Mouse (Mus musculus) midbrain, embryonic 10.5 days (tissue): ENCODE measurements around the gene Gstm3. TPM values are rescaled to one million over a fixed set of nuclear protein-coding genes. Genes with fewer than 3 reads are reported as not detected.
"Not testable (repeated sequence)": the region's sequence is repeated elsewhere in the genome, so short reads cannot be mapped to it uniquely, and the experiment has no call there.

Experiments used
- DNase-seq: peaks from one replicate; pipeline ENCODE4 v3.0.0-alpha.2; 2017; ENCODE audit warnings: low spot score
- H3K27ac ChIP-seq: fragments of 300-500 bp; sonication (generic); replicated peaks from 2 replicates; pipeline ENCODE4 v1.5.1; 2016; ENCODE audit warnings: mild to moderate bottlenecking
- H3K27me3 ChIP-seq: fragments of 300-500 bp; sonication (generic); 2 replicates; pipeline ENCODE4 v1.6.1; 2016; ENCODE audit warnings: low read depth, mild to moderate bottlenecking; ENCODE audit not compliant: poor library complexity, severe bottlenecking
- H3K36me3 ChIP-seq: fragments of 300-500 bp; sonication (generic); 2 replicates; pipeline ENCODE4 v1.6.1; 2016; ENCODE audit warnings: mild to moderate bottlenecking, moderate library complexity
- H3K4me1 ChIP-seq: fragments of 300-500 bp; sonication (generic); 2 replicates; pipeline ENCODE4 v1.6.1; 2016
- H3K4me3 ChIP-seq: fragments of 300-500 bp; sonication (generic); 2 replicates; pipeline ENCODE4 v1.5.1; 2016; ENCODE audit warnings: mild to moderate bottlenecking, moderate library complexity
- H3K9me3 ChIP-seq: fragments of 300-500 bp; sonication (generic); replicated peaks from 2 replicates; pipeline ENCODE4 v1.6.1; 2016; ENCODE audit warnings: mild to moderate bottlenecking
- WGBS: fragments of 180-500 bp; shearing (Covaris S2); methylation state at CpG from one replicate; pipeline ENCODE4 v1.1.7; 2016; 5-methylcytosine and 5-hydroxymethylcytosine counted together
- polyA plus RNA-seq: library from polyadenylated mRNA; unstranded; fragments of >200 nt; fragmentation: Nextera tagmentation; extraction: Ambion mirVana; gene quantifications from 2 replicates; pipeline ENCODE4 v1.2.1, GENCODE M21; 2016

Gstm3 gene
- polyA plus RNA-seq, 1 experiment from 2014 or later, result not detected

DNA sequence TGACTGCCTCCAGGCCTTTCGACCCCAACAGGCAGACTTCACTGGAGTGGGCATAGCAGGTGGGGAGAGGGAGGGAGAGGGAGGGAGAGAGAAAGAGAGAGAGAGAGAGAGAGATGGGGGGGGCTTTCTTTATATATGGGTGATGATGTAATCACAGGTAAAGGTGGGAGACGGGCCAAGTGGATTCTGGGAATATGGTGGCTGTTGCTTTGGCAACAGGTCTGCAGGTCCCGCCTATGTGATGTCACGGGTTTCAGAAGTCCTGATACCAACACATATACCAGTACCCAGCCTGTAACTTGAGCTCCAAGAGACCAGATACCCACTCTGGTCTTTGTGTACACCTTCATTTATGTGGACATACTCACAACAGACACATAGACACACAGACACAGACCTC is 27.5 kb upstream of the Gstm3 start:
- Histone ChIP-seq H3K27me3 (no peaks in the 10 kb centered on the region), H3K4me1 (no peaks in the 10 kb centered on the region), H3K36me3 (no peaks in the 10 kb centered on the region), H3K27ac (no peak overlapping the region), H3K9me3 (no peaks in the 10 kb centered on the region; the same call in 1 of the 2 replicates), H3K4me3 (no peak overlapping the region)
- no peak for DNase-seq
- 78% methylated on average over 4 of the region's 4 CpGs for WGBS

DNA sequence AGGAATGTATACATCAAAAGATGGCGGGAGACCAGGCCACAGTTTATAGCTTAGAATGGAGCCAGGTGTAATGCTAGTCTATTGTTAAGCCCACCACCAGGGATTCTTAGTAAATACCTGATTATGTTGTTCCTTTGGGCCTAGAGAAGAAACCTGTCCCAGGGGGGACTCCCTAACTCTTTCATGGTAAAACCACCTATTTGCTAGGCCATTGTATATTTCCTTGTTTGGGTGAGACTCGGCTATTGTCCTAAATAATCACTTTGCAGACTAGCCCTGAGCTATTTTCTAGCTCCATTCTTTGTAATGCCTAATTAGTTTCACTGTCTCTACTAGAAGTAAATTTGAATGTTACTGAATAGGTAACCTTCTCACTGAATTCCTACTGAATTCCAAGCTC is 26.9 kb upstream of the Gstm3 start:
- not testable (repeated sequence) for H3K27ac ChIP-seq, H3K4me3 ChIP-seq, H3K4me1 ChIP-seq, H3K27me3 ChIP-seq, H3K36me3 ChIP-seq, DNase-seq, H3K9me3 ChIP-seq
- 72% methylated on average over 2 of the region's 2 CpGs for WGBS

DNA sequence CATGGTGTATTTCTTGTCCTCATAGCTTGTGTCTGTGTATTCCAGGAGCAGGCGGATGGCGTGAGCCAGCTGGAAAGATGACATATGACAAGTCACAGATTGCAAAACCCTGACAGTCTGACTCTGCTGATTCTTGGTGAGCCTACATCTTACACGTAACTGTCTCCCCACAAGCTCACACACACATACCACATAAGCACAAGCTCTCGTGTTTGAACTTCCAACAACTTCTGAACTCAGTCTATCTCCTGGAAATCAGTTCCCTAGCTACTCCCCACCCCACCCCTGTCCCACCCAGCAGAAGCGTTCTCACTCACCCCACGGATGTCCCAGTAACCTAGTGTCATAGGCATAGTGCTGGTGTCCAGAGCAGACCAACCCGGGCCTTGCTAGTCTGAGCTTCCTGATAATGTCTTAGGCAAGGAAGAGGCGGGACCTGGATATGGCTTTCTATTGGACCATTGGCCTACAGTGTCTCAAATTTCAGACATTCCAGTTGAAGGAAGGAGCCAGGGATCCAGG is 17.0 kb upstream of the Gstm3 start, which contains the start of gene Gstm2:
Gene Gstm2, minus strand, starts transcription at position 413 of the 522 bp plus-strand sequence.
- H3K27me3 ChIP-seq, result no peaks in the 10 kb centered on the region
- H3K4me3 ChIP-seq, result no peak within 1 kb of the TSS; the same call in 1 of the 2 replicates
- no peak for DNase-seq
- 68% methylated on average over 8 of the region's 8 CpGs for WGBS
- no peaks in the 10 kb centered on the region for H3K36me3 ChIP-seq
- no peaks in the 10 kb centered on the region for H3K9me3 ChIP-seq
- H3K27ac ChIP-seq, result no peak within 1 kb of the TSS
- peaks cover 9% of the 10 kb centered on the region; the same call in 1 of the 2 replicates for H3K4me1 ChIP-seq

DNA sequence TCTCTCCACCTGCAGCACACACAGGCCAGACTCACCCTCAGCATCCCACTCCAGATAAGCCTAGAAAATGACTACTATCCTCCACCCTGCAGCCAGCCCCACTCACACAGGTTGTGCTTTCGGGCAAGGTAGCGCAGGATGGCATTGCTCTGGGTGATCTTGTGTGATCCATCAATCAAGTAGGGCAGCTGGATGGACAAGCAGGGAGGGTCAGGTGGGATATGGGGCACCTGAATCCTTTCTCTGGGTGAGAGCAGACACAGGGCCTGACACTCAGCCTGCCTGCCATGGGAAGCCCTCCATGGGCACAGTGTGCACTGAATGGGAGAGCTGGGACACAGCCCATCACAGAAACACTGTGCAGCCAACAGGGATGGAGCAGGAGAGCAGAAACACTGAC is 16.1 kb upstream of the Gstm3 start:
- WGBS, result 96% methylated on average over 2 of the region's 2 CpGs
- not testable (repeated sequence) for H3K9me3 ChIP-seq, H3K36me3 ChIP-seq, H3K27me3 ChIP-seq, H3K4me1 ChIP-seq, H3K27ac ChIP-seq, H3K4me3 ChIP-seq, DNase-seq

DNA sequence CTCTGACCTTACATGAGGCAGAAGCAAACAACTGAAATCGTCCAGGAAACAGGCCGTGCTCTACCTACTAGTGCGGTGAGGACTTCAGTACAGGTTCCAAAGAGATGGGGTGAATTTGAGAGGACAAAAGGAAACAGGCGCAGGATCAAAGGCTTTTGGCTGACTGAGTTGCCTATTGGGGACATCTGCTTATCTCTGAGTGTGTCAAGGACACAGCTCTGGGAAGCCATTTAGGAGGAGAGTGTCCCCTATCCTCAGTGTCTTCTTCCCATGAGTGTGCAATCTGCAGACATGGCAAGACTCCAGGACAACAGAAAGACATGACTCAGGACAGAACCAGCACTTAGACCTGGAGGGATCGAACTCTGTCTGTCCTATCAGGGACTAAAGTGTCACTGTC is 15.4 kb upstream of the Gstm3 start:
- WGBS, result 87% methylated on average over 5 of the region's 5 CpGs
- no peak for DNase-seq
- Histone ChIP-seq H3K4me1 (peaks cover 9% of the 10 kb centered on the region; the same call in 1 of the 2 replicates), H3K4me3 (no peak overlapping the region), H3K27ac (no peak overlapping the region), H3K9me3 (no peaks in the 10 kb centered on the region), H3K36me3 (no peaks in the 10 kb centered on the region), H3K27me3 (no peaks in the 10 kb centered on the region)

DNA sequence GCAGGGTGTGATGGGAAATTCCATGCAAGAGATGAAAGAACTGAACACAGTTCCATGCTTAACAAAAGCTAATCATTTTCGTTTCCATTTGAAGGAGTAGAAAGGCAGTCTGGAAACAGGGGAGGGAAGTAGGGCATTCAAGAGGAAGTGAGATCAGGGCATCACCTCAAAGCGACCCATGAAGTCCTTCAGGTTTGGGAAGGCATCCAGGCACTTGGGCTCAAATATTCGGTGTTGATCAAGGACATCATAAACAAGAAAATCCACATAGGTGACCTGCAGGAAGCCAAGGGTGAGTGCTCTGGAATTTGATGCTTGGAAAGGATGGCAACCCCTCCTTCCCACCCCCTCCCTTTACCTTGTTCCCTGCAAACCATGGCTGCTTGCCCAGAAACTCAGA is 14.7 kb upstream of the Gstm3 start:
- Histone ChIP-seq H3K27ac (no peak overlapping the region), H3K9me3 (no peaks in the 10 kb centered on the region), H3K36me3 (no peaks in the 10 kb centered on the region), H3K4me3 (no peak overlapping the region), H3K4me1 (peaks cover 9% of the 10 kb centered on the region; the same call in 1 of the 2 replicates), H3K27me3 (no peaks in the 10 kb centered on the region)
- no peak for DNase-seq
- 75% methylated on average over 3 of the region's 3 CpGs for WGBS

DNA sequence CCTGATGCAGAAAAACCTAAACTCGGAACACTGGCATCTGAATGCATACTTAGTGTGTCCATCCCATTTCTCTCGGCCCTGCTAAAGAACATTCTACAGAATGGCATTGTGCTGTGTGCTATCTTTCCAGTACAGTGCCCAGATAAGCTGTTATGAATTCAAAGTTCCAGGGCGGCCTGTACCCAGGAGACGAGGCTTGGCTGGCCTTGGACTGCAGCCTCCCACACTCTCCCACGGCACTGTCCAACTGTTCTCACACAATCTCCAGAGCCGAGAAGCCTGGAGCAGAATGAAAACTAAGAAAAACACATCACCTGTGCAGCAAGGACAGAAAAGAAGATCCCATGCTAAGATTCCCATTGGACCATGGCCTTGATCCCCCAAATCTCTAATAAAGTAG is 13.6 kb upstream of the Gstm3 start:
- peaks cover 9% of the 10 kb centered on the region; the same call in 1 of the 2 replicates for H3K4me1 ChIP-seq
- WGBS, result 90% methylated on average over 6 of the region's 6 CpGs
- no peaks in the 10 kb centered on the region for H3K27me3 ChIP-seq
- no peaks in the 10 kb centered on the region for H3K36me3 ChIP-seq
- no peaks in the 10 kb centered on the region for H3K9me3 ChIP-seq
- no peak overlapping the region for H3K4me3 ChIP-seq
- DNase-seq, result no peak
- H3K27ac ChIP-seq, result no peak overlapping the region

DNA sequence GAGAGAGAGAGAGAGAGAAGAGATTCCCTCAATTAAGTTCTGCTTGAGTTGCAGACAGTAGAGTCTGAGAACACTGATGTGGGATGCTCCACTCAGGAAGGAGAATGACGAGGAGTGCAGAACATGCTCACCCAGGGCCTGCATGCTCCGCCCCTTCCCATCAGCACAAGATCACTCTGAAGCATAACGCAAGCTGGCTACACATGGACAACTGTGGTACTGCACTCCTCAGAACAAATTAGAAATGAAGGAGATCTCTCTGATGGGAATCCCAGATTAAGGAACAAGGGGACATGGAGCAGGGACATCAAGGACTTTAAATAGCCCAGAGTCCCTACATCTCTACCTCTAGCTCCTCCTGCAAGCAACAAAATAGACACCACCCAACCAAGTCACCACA is 12.2 kb upstream of the Gstm3 start:
- Histone ChIP-seq H3K4me1 (peaks cover 5% of the 10 kb centered on the region; the same call in 1 of the 2 replicates), H3K4me3 (no peak overlapping the region), H3K9me3 (no peaks in the 10 kb centered on the region), H3K36me3 (no peaks in the 10 kb centered on the region), H3K27me3 (no peaks in the 10 kb centered on the region), H3K27ac (no peak overlapping the region)
- no peak for DNase-seq
- WGBS, result 75% methylated on average over 3 of the region's 3 CpGs

DNA sequence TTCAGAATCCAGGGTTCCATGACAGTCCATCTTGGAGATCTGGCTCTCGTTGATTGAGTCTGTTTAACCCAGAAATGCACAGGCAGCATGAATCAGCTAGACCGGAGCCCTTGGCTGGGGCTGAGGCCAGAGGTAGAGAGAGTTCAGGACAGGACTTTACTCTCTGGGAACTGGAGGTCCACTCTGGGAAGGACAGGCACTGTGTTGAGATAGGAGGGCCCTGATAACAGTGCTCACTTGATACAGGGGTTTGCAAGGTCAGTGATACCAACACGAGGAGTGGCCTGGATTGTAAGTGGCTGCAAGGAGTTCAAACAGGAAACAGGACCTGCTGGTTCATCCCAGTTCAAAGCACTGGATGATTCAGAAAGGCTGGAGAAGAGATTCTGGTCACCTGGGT is 8.6 kb upstream of the Gstm3 start:
- 83% methylated on average over 3 of the region's 3 CpGs for WGBS
- H3K36me3 ChIP-seq, result no peaks in the 10 kb centered on the region
- H3K9me3 ChIP-seq, result no peaks in the 10 kb centered on the region
- no peak overlapping the region for H3K4me3 ChIP-seq
- no peak for DNase-seq
- no peak overlapping the region for H3K27ac ChIP-seq
- no peaks in the 10 kb centered on the region for H3K4me1 ChIP-seq
- H3K27me3 ChIP-seq, result no peaks in the 10 kb centered on the region

DNA sequence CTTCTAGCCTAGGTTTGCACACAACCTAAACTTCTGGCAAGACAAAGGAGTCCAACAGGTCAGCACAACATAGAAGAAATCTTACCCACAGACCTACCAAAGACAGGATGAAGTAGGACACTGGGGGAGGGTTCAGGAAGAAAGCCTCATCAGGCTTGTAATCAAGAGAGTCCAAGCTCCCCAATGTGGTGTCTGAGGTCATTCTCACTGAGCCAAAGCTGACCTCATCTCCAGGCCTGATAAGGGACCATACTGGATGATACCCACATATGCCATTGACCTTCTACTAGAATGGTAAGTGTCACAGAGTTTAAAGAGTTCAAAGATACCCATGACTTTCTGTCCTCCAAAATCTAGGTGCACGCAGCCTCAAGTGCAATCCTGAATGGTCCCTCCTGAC is 5.2 kb upstream of the Gstm3 start:
- 87% methylated on average over 1 of the region's 1 CpGs for WGBS
- H3K4me1 ChIP-seq, result no peaks in the 10 kb centered on the region

DNA sequence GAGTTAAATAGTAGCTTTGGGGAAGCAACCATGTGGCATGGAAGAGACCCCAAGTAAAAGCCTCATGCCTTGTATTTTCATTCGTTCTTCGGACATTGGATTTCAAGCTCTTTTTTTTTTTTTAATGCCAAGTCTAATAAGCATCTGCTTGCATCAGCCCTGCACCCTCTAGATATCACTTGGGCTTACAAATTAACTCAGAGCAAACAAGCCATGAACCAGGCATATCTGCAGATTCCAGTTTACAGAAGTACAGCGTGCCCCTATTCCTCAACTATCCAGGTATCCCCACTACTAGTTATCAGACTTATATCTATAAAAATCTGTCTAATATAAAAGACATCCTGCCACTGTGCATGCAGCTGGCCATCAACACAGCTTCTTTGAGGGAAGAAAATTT is 3.0 kb upstream of the Gstm3 start:
- H3K9me3 ChIP-seq, result no peaks in the 10 kb centered on the region
- 93% methylated on average over 3 of the region's 3 CpGs for WGBS
- H3K4me3 ChIP-seq, result no peak overlapping the region
- no peak overlapping the region for H3K27ac ChIP-seq
- H3K36me3 ChIP-seq, result no peaks in the 10 kb centered on the region
- H3K4me1 ChIP-seq, result no peaks in the 10 kb centered on the region
- no peaks in the 10 kb centered on the region for H3K27me3 ChIP-seq
- DNase-seq, result no peak

More for the DNA sequence above, 5.2 kb upstream of the Gstm3 start:
- DNase-seq, result no peak
- Histone ChIP-seq H3K4me3 (no peak overlapping the region), H3K27ac (no peak overlapping the region), H3K9me3 (no peaks in the 10 kb centered on the region), H3K36me3 (no peaks in the 10 kb centered on the region), H3K27me3 (no peaks in the 10 kb centered on the region)

DNA sequence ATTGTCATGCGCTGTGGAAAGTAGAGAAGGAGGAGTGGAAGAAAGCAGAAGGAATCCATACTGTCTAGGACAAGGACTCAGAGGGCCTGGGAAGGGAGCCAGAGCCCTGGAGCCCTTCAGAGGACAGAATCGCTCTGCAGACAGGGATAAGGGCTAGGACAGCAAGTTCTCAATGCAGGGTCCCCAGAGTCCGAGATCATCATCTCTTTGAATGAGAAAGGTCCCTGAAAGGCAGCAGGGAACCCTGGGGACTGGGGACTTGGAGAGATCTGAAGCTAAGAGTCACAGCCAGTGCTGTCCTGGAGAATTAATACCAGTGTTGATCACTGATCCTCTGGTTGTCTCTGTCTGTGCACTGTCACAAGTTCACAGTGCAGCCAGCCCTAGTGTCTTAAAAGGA is 2.0 kb upstream of the Gstm3 start:
- 58% methylated on average over 3 of the region's 3 CpGs for WGBS
- not testable (repeated sequence) for H3K4me1 ChIP-seq, H3K4me3 ChIP-seq, H3K9me3 ChIP-seq, H3K27ac ChIP-seq, DNase-seq, H3K36me3 ChIP-seq, H3K27me3 ChIP-seq

DNA sequence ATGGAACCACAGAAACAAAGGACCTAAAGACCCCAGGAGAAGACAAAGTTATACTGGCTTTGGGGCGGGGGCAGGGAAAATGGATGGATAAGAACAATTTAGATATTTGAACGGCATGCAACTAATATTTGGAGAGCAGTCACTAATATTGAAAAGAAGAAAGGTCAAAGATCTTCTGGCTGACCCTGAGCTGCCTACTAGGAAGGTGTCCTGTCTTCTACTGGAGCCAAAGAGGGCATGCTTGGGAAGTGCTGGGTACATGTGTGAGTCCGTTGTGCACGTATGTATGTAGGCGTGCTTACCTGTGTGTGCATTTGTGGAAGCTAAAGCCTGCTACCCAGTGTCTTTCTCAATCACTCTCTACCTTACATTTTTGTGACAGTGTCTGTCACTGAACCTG is 2.5 kb downstream of the Gstm3 start:
- no peak overlapping the region for H3K27ac ChIP-seq
- peaks cover 15% of the 10 kb centered on the region for H3K4me1 ChIP-seq
- WGBS, result 95% methylated on average over 5 of the region's 5 CpGs
- H3K4me3 ChIP-seq, result no peak overlapping the region
- no peaks in the 10 kb centered on the region for H3K36me3 ChIP-seq
- H3K27me3 ChIP-seq, result no peaks in the 10 kb centered on the region
- DNase-seq, result no peak
- no peaks in the 10 kb centered on the region for H3K9me3 ChIP-seq

DNA sequence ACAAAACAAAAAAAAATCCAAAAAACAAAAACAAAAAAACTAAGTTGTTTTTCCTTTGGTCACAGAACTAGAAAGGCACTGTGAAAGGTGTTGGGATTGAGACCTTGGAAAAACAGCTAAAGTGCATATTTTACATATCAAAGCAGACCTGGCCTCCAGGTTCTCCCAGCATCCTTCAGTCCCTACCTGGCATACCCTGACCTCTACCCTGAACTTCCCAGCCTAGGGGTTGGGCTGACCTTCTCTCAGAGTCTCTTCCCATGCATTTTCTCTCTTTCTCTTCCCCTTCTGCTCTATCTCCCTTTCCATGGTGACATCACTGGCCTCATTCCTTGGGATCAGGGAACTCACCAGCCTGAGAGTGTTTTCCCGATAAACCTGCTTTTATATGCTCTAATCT is 3.5 kb downstream of the Gstm3 start:
- Histone ChIP-seq H3K4me1 (peaks cover 15% of the 10 kb centered on the region), H3K36me3 (no peaks in the 10 kb centered on the region), H3K4me3 (no peak overlapping the region), H3K9me3 (no peaks in the 10 kb centered on the region), H3K27ac (no peak overlapping the region), H3K27me3 (no peaks in the 10 kb centered on the region)
- no peak for DNase-seq
- 74% methylated on average over 1 of the region's 1 CpGs for WGBS
